In the genomic region with DNA sequence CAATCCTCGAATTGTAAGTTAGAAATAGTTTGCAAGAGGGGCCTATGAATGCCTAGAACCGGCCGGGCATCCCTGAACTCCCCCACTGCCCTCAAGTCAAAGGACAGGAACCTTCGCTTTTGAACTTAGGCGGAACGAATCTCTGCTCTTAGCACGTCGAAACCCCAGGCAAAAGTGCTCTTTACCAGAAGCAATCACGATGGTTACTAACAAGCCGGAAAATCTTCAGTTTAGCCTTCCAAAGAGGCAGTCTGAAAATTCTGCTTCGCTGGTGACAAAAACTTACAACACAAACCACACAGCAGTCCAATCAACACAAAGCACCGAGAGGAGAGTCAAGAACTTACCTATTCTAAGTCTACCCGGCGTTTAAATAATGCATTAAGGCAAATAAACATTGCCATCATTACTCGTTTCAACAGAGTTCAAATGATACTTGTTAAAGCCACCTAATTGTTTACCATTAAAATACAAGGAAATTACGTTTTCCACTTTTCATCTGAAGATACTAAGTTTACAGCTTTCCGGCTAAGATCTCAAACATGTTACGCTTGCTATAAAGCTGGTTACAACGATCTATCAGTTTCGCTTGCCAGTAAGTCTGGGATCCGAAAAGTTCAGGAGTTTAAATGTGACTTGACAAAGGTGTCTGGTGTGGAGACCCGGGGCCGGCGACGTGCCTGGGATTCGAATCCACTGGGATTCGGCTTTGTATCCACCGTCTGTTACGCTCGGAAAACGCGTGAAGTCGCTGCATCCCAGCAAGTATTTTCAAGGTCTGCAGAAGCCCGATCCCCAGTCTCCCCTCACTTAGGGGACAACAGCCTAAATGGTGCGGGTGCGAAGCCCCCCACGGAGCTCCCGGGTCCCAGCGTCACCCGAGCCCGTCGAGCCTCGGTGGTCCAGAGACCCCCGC, we compare ENCODE assay signal across 8 mouse cellular contexts. TPM values are rescaled to one million over a fixed set of nuclear protein-coding genes. Genes with fewer than 3 reads are reported as not detected.
DNase-seq lines count a peak whose midpoint lies in the region; ATAC-seq and TF ChIP-seq lines count a peak whose summit lies in the region.

No protein-coding gene starts in this region.

- no peaks in the 10 kb centered on the region for H3K27me3 ChIP-seq in forebrain, embryonic 11.5 days (ENCODE audit: control insufficient read depth, insufficient read depth, low read length)
- H3K27me3 ChIP-seq in liver, postnatal 0 days (ENCODE audit: insufficient read depth, low read length) = no peaks in the 10 kb centered on the region

- peak; percentile 49 for TF ChIP-seq CTCF in liver, postnatal 0 days (IDR thresholded peaks at IDR 0.05; ENCODE audit: low read depth)

- H3K36me3 ChIP-seq in ES-E14 (ENCODE audit: control insufficient read depth, insufficient read depth, low read length, poor library complexity, severe bottlenecking) = no peaks in the 10 kb centered on the region
- H3K36me3 ChIP-seq in forebrain, embryonic 11.5 days (ENCODE audit: control insufficient read depth, insufficient read depth, low read length) = no peaks in the 10 kb centered on the region
- no peaks in the 10 kb centered on the region for H3K36me3 ChIP-seq in liver, postnatal 0 days (replicated peaks; ENCODE audit: insufficient read depth, low read length)

- no peaks in the 10 kb centered on the region for H3K9me3 ChIP-seq in ES-E14 (ENCODE audit: control insufficient read depth, insufficient read depth, low read depth, low read length)
- H3K9me3 ChIP-seq in forebrain, embryonic 11.5 days (ENCODE audit: control insufficient read depth, low read length) = no peaks in the 10 kb centered on the region
- H3K9me3 ChIP-seq in liver, postnatal 0 days (ENCODE audit: low read length) = no peaks in the 10 kb centered on the region

- in situ Hi-C loops in ES-E14 (cut with MboI; ENCODE audit: low sequenced_read_pairs in 2 of 2, unreplicated experiment in 2 of 2) = no loop called here

- no peak for ATAC-seq in forebrain, embryonic 11.5 days (replicated peaks; ENCODE audit: low FRiP score)
- ATAC-seq in liver, postnatal 0 days = peak; percentile 31
- no peak for ATAC-seq in granulocyte monocyte progenitor cell, adult 5-6 weeks (replicated peaks; ENCODE audit: poor library complexity, severe bottlenecking)

- TF ChIP-seq EP300 in liver, postnatal 0 days (IDR thresholded peaks at IDR 0.05; ENCODE audit: low read depth) = no peak

- no peak overlapping the region; the same call in 1 of the 2 replicates for H3K27ac ChIP-seq in ES-E14 (ENCODE audit: insufficient read depth, low read depth, low read length, poor library complexity, severe bottlenecking)
- peak overlapping the region; percentile 90 for H3K27ac ChIP-seq in forebrain, embryonic 11.5 days (ENCODE audit: low read depth, low read length)
- peak overlapping the region; percentile 91 for H3K27ac ChIP-seq in liver, postnatal 0 days (ENCODE audit: low read depth)

- H3K9ac ChIP-seq in ES-E14 (ENCODE audit: insufficient read depth, low read depth, low read length, poor library complexity, severe bottlenecking) = peak overlapping the region; percentile 78
- peak overlapping the region; percentile 94 for H3K9ac ChIP-seq in forebrain, embryonic 11.5 days (ENCODE audit: low read length)
- H3K9ac ChIP-seq in liver, postnatal 0 days (replicated peaks) = peak overlapping the region; percentile 89

- H3K4me1 ChIP-seq in ES-E14 (ENCODE audit: control insufficient read depth in 2 of 2, insufficient read depth in 2 of 2, low read length in 2 of 2, poor library complexity in 1 of 2) = no peaks in the 10 kb centered on the region
- peaks cover 8% of the 10 kb centered on the region; the same call in 1 of the 2 replicates for H3K4me1 ChIP-seq in forebrain, embryonic 11.5 days (replicated peaks; ENCODE audit: control insufficient read depth, insufficient read depth, low read length)
- H3K4me1 ChIP-seq in liver, postnatal 0 days (ENCODE audit: insufficient read depth) = peaks cover 29% of the 10 kb centered on the region

- H3K4me3 ChIP-seq in ES-E14 (ENCODE audit: insufficient read depth in 1 of 2, low read depth in 1 of 2, low read length in 2 of 2, poor library complexity in 1 of 2, severe bottlenecking in 1 of 2) = peak overlapping the region; percentile 77 to 92
- H3K4me3 ChIP-seq in forebrain, embryonic 11.5 days (ENCODE audit: low read depth, low read length) = peak overlapping the region; percentile 79
- peak overlapping the region; percentile 89 for H3K4me3 ChIP-seq in liver, postnatal 0 days (ENCODE audit: low read depth, low read length)

- H3K4me2 ChIP-seq in forebrain, embryonic 11.5 days (ENCODE audit: low read depth, low read length, severe bottlenecking) = peak overlapping the region; percentile 72
- peak overlapping the region; percentile 80 for H3K4me2 ChIP-seq in liver, postnatal 0 days (ENCODE audit: low read depth, low read length)

- WGBS in forebrain, embryonic 11.5 days = under 1% methylated on average over 44 of the region's 44 CpGs
- WGBS in liver, postnatal 0 days (ENCODE audit: insufficient replicate concordance) = 1% methylated on average over 43 of the region's 44 CpGs

- DNase-seq in ES-E14 (ENCODE audit: low read depth, low spot score) = no peak
- peak; percentile 37 to 56 for DNase-seq in adrenal gland, postnatal 36 days
- no peak for DNase-seq in forebrain, embryonic 11.5 days (ENCODE audit: low spot score)
- DNase-seq in heart, postnatal 10 days = peak; percentile 68 to 72
- peak; percentile 71 to 80 for DNase-seq in kidney, postnatal 4 days
- no peak for DNase-seq in liver, postnatal 0 days
- DNase-seq in ovary, postnatal 36 days (ENCODE audit: low spot score) = peak; percentile 48

- intact Hi-C loops in heart, postnatal 10 days (cut with DNase I) = loop anchor here (2.0 kb wide), 1 partner anchor 49 kb away; no protein-coding TSS in a partner anchor

TF ChIP-seq in ES-E14, 5 proteins besides CTCF, POLR2A, EP300 and RAD21:
- no peak for TF ChIP-seq HCFC1 (IDR thresholded peaks at IDR 0.05; ENCODE audit: borderline replicate concordance, insufficient read depth, low read length)
- TF ChIP-seq ZC3H11A (IDR thresholded peaks at IDR 0.05; ENCODE audit: borderline replicate concordance, low read depth, low read length) = no peak
- TF ChIP-seq MAFK (IDR thresholded peaks at IDR 0.05; ENCODE audit: insufficient read depth, low read depth, low read length) = no peak
- TF ChIP-seq ZNF384 (IDR thresholded peaks at IDR 0.05; ENCODE audit: low read depth, low read length) = no peak
- TF ChIP-seq CHD2 (IDR thresholded peaks at IDR 0.05; ENCODE audit: low read depth, low read length) = no peak

RNA-seq across cellular contexts. Expression of a gene that starts 0.8 kb away (rescaled TPM):
- 10.5 and 16.2 TPM in 2 replicates for total RNA-seq in ES-E14 (2012; rRNA removed)
- total RNA-seq in adrenal gland, postnatal 36 days (2021) = 1 to 10 TPM; 3.3 to 3.6 TPM
- 120 TPM in 2 replicates for polyA plus RNA-seq in forebrain, embryonic 11.5 days (2014; fragmentation: Nextera tagmentation; extraction: Ambion mirVana)
- total RNA-seq in heart, postnatal 10 days (2021) = 1 to 10 TPM; 8.0 to 8.8 TPM
- 18.3 and 21.6 TPM in 2 replicates for polyA plus RNA-seq in liver, postnatal 0 days (2015; fragmentation: Nextera tagmentation; extraction: Ambion mirVana)
- total RNA-seq in granulocyte monocyte progenitor cell, adult 5-6 weeks (2014; fragmentation: Nextera tagmentation) = 3.7 and 7.4 TPM in 2 replicates
- 10.7 and 12.2 TPM in 2 replicates for total RNA-seq in granulocyte monocyte progenitor cell, adult 5-6 weeks (2017)

RNA-seq across cellular contexts. Expression of a gene that starts 18.1 kb away (rescaled TPM):
- not detected in 2 replicates for total RNA-seq in ES-E14 (2012; rRNA removed)
- not detected for total RNA-seq in adrenal gland, postnatal 36 days (2021)
- not detected in 2 replicates for polyA plus RNA-seq in forebrain, embryonic 11.5 days (2014; fragmentation: Nextera tagmentation; extraction: Ambion mirVana)
- under 1 TPM in 1 of 2 experiments, not detected in 1; 0.12 TPM for total RNA-seq in heart, postnatal 10 days (2021)
- polyA plus RNA-seq in liver, postnatal 0 days (2015; fragmentation: Nextera tagmentation; extraction: Ambion mirVana) = 0.06 and 0.13 TPM in 2 replicates
- total RNA-seq in granulocyte monocyte progenitor cell, adult 5-6 weeks (2014; fragmentation: Nextera tagmentation) = not detected in 2 replicates
- not detected in 2 replicates for total RNA-seq in granulocyte monocyte progenitor cell, adult 5-6 weeks (2017)

Comparison
In these comparisons a context has a peak if more than half of its experiments do, and no peak if none do; other contexts are left out.
1. DNase-seq: peak in adrenal gland, postnatal 36 days (2 of 2), heart, postnatal 10 days (2 of 2), kidney, postnatal 4 days (2 of 2) and ovary, postnatal 36 days (single experiment); none in ES-E14 (single experiment), forebrain, embryonic 11.5 days (single experiment) and liver, postnatal 0 days (single experiment).
2. Peak in every context shown above with its lines, with median percentiles within 50 percentile points of each other: H3K4me3 ChIP-seq and H3K9ac ChIP-seq.